Mouse (Mus musculus) WW6 (cell line): ENCODE data around the gene Rbm7.
A peak's percentile ranks its signal among the peaks of the same experiment; 100 is the strongest.
"Not testable (repeated sequence)": the region's sequence is repeated elsewhere in the genome, so short reads cannot be mapped to it uniquely, and the experiment has no call there.

Source experiments
- DNase-seq: peaks from one replicate; pipeline ENCODE4 v3.0.0-alpha.2; 2013; ENCODE audit warnings: low read depth, low spot score

Rbm7 gene

DNA sequence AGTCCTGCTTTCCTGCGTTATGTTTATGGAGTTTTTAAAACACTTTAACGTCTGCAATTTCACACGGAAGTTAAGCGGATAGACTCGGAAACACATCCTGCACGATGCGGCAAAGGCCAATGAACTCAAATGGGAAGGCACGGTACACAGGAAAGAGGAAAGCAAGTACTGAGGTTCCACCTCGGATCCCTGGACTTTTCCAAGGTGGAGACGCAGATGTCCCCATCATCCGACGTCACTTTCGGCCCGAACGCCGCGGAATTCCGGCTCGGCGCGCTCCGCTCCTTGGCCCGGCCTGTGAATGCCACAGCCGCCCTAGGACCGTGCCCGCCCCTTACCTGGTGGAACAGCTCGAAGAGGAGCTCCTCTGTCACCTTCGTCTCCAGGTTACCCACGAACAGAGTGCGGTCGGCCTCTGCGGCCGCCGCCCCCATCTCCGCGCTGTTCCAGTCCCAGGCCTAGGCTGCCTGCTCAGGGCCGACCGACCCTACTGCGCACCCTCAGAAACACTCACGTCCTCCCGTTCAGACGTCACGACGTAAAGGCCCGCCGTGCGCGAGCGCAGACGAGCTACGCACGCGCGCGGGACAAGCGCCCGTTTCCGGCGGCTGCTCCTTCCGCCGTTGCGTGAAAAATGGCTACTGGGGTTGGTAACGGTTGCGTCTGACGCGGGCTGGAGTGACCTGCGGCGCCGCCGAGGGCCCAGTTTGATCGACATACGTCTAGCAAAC is at the start of gene Rbm7, which contains the start of gene Gm5617:
TSS of gene Rbm7 (minus strand) at position 483 of the 731 bp plus-strand sequence.
TSS of gene Gm5617 (plus strand) at position 626 of the 731 bp plus-strand sequence.
- peak; percentile 87 for DNase-seq

GRCm38 (mm10) chr9:48538688-48539087 is 43.6 kb upstream of the Rbm7 start:
- no peak for DNase-seq

- DNase-seq: no peak
Measured at GRCm38 (mm10) chr9:48538044-48538645, 43.0 kb upstream of the Rbm7 start.

DNA sequence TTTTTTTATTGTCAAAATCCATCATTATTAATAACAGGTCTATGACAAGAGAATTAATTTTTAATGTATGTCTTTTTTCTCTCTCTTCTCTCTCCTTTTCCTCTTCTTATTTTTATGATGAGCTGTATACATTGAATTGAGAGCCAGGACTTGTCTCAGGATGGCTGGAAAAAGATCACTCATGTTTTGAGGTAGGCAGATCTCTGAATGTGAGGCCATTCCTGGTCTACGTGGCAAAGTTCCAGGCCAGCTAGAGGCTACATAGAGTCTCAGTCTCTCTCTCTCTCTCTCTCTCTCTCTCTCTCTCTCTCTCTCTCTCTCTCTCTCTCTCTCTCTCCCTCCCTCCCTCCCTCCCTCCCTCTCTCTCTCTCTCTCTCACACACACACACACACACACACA is 42.5 kb upstream of the Rbm7 start:
- not testable (repeated sequence) for DNase-seq

GRCm38 (mm10) chr9:48536414-48536813 is 41.3 kb upstream of the Rbm7 start:
- no peak for DNase-seq

GRCm38 (mm10) chr9:48532730-48533129 is 37.6 kb upstream of the Rbm7 start:
- DNase-seq: no peak

GRCm38 (mm10) chr9:48532203-48532602 is 37.1 kb upstream of the Rbm7 start:
- DNase-seq: no peak

- no peak for DNase-seq
Measured at GRCm38 (mm10) chr9:48531294-48531693, 36.2 kb upstream of the Rbm7 start.

GRCm38 (mm10) chr9:48526520-48526919 is 31.4 kb upstream of the Rbm7 start:
- DNase-seq: no peak

- DNase-seq: no peak
Measured at GRCm38 (mm10) chr9:48525566-48525965, 30.5 kb upstream of the Rbm7 start.

DNA sequence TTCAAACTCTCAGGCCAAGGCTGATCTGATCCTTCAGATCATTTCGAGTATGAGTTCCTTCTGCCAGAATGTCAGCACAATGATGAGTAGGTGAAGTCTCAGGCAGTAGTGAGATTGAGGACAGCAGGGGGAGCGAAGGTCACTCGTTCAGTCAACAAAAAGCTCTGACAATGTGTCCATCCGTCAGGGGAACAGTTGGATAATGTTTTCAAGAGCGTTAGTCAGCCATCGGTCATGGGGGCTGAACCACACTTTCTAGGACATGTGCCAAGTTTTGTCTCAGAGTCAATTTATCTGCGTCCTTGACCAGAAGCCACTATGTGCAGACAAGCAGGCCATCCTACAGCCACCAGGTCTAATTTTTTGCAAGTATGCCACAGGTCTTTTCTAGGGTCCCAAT is 25.3 kb upstream of the Rbm7 start:
- not testable (repeated sequence) for DNase-seq

GRCm38 (mm10) chr9:48517372-48518130 is 22.5 kb upstream of the Rbm7 start:
- DNase-seq: no peak

- no peak for DNase-seq
Measured at GRCm38 (mm10) chr9:48516615-48517371, 21.7 kb upstream of the Rbm7 start.

GRCm38 (mm10) chr9:48515332-48515731 is 20.2 kb upstream of the Rbm7 start:
- DNase-seq: no peak

DNA sequence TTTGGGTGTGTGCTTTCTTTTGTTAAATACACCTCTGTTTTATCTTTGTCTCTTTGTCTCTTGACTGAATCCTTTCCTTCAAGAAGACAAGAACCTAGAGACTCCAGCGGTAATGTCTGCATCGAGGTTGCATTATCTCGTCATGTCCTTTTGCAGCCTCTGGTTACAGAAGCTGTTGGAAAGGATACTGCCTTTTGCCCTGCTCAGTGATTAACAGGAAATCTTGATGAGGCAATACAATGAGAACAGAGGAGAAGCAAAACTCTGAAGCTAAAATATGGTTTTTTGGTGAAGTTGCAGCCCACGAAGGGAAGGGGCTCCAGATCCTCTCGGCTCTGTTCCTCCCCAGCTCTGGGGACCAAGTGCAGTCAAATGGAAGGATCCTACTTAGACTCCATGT is 15.0 kb upstream of the Rbm7 start:
- no peak for DNase-seq

DNA sequence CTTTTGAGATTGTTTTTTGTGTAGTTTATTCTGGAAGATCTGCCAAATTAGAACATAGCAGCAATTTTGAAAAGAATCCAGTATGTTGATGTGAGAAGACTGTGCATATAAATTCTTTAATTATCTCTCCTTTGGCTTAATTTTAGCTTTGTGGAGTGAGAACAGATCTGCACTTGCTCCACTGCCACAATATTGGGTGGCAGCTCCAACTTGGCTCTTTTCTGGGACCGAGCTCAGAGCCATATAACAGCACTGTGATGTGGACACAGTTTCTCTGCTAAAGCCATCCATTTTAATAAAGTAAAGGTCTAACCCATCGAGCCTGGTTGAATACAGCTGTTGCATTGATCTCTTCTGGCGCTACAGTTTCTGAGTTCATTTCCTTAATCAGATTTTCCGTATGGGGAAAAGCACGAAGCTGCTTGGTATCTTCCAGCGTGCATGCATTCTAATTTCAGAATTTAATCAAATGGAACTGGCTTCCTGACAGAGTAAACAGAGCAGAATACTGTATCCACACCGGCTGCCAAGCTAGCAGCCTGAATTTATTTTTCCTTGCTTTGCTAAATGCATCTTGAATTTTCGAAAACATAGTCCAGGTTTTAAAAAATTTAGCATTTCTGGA is 9.8 kb upstream of the Rbm7 start:
- no peak for DNase-seq

- no peak for DNase-seq
Measured at GRCm38 (mm10) chr9:48503001-48503400, 7.9 kb upstream of the Rbm7 start.

DNA sequence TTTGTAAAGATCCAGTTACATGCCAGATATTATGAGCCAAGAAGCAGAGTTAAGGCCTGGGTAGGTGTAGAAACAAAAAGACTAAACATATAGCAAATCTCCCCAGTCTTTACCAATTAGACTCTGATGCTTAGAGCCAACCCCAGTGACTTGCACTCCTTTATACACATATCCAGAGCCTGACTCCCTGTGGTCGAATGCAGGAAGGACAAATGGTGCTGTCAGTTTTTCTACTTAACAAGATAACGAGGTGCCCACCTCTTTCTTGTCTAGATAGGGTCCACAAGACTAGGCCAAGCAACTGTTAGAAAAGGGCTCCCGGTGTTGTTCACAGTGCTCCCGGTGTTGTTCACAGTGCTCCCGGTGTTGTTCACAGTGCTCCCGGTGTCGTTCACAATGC is 6.1 kb upstream of the Rbm7 start:
- DNase-seq: no peak

DNA sequence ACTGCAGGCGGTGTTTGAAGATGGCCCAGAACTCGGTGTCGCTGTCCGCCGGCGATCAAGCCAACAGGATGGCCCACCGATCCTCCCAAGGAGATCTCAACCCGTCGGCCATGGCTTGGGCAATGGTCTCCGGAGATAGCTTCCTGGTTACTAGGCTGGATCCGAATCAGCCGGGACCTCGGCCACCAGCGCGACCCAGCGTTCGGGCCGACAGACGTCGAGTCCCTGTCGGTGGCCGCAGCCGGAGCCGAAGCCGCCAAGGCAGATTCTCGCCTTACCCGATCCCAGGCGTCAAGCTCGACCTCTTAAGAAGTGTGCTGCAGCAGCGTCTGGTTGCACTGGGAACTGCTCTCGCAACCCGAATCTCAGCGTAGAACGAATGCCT is 441 bp upstream of the Rbm7 start:
- no peak for DNase-seq

GRCm38 (mm10) chr9:48481214-48482134 is 13.6 kb downstream of the Rbm7 start:
- DNase-seq: no peak
